Mouse (Mus musculus) G1E (cell line): ENCODE measurements at regions not wholly inside any gene's neighbourhood (a gene's known extent, or its start where the extent isn't known, plus 50 kb on each side); places are given as distances from the start of the nearest gene placed in this dataset.

Experiments
- CTCF ChIP-seq: IDR thresholded peaks from 2 replicates; pipeline ENCODE4 v1.5.1; 2012; ENCODE audit warnings: low read depth, low read length, inconsistent platforms, mixed read lengths
- GATA1 ChIP-seq: IDR thresholded peaks from 2 replicates; pipeline ENCODE4 v1.6.1; 2012; ENCODE audit warnings: borderline replicate concordance, low read length, inconsistent platforms, mixed read lengths
- POLR2AphosphoS5 ChIP-seq: IDR thresholded peaks from 2 replicates; pipeline ENCODE4 v1.6.1; 2012; ENCODE audit warnings: low read depth, low read length, inconsistent platforms; ENCODE audit not compliant: insufficient replicate concordance

GRCm38 (mm10) chr19:54099292-54099691 lies 55.3 kb downstream of the Adra2a start:
- TF ChIP-seq CTCF (no peak), GATA1 (no peak), POLR2AphosphoS5 (no peak)
